Mouse (Mus musculus): ENCODE measurements at regions not wholly inside any gene's neighbourhood (a gene's known extent, or its start where the extent isn't known, plus 50 kb on each side); places are given as distances from the start of the nearest gene placed in this dataset.

- Histone ChIP-seq H3K9me3 (replicated peaks; ENCODE audit: control insufficient read depth, low read length) (no peaks in the 10 kb centered on the region), H3K9ac (ENCODE audit: low read depth, low read length) (no peak overlapping the region), H3K4me1 (ENCODE audit: control insufficient read depth, insufficient read depth, low read length) (no peaks in the 10 kb centered on the region), H3K4me2 (no peak overlapping the region), H3K36me3 (ENCODE audit: control insufficient read depth, insufficient read depth, low read length) (no peaks in the 10 kb centered on the region), H3K27ac (ENCODE audit: low read depth, low read length) (no peak overlapping the region), H3K27me3 (ENCODE audit: control insufficient read depth, insufficient read depth, low read length) (no peaks in the 10 kb centered on the region), H3K4me3 (ENCODE audit: low read depth, low read length) (no peak overlapping the region)
- no peak for ATAC-seq (replicated peaks; ENCODE audit: insufficient number of reproducible peaks, low FRiP score, low TSS enrichment)
- 55% methylated on average over 10 of the region's 10 CpGs for WGBS (ENCODE audit: insufficient replicate concordance)
Observed at GRCm38 (mm10) chr10:67339371-67339929, 54.3 kb upstream of the Nrbf2 start.

DNA sequence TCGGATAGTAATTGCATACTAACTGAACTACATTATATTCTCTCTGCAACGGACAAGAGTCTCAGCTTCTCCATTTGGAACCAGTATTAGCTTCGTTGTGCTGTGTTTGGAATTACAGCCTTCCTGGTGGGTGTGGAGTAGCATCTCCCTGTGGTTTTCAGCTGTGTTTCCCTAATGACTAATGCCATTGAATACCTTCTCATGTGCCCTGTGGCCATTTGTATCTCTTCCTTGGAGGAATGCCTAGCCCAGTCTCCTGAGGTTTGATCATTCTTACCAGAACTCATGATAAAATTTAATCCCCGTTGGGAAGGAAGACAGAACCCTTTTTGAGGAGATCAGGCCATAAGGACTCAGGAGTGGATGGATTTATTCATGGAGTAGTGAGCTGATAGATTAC is 59.6 kb upstream of the Nrbf2 start:
- no peak overlapping the region for H3K27ac ChIP-seq (ENCODE audit: low read depth, low read length)
- no peak for ATAC-seq (replicated peaks; ENCODE audit: insufficient number of reproducible peaks, low FRiP score, low TSS enrichment)
- H3K4me3 ChIP-seq (ENCODE audit: low read depth, low read length): no peak overlapping the region
- no peaks in the 10 kb centered on the region for H3K4me1 ChIP-seq (ENCODE audit: control insufficient read depth, insufficient read depth, low read length)
- H3K9me3 ChIP-seq (replicated peaks; ENCODE audit: control insufficient read depth, low read length): no peaks in the 10 kb centered on the region
- no peak overlapping the region for H3K4me2 ChIP-seq
- H3K36me3 ChIP-seq (ENCODE audit: control insufficient read depth, insufficient read depth, low read length): no peaks in the 10 kb centered on the region
- 83% methylated on average over 4 of the region's 4 CpGs for WGBS (ENCODE audit: insufficient replicate concordance)
- H3K9ac ChIP-seq (ENCODE audit: low read depth, low read length): no peak overlapping the region
- H3K27me3 ChIP-seq (ENCODE audit: control insufficient read depth, insufficient read depth, low read length): no peaks in the 10 kb centered on the region

GRCm38 (mm10) chr10:67350956-67351355 is 65.9 kb upstream of the Nrbf2 start:
- Histone ChIP-seq H3K36me3 (ENCODE audit: control insufficient read depth, insufficient read depth, low read length) (no peaks in the 10 kb centered on the region), H3K27me3 (ENCODE audit: control insufficient read depth, insufficient read depth, low read length) (no peaks in the 10 kb centered on the region), H3K4me2 (no peak overlapping the region), H3K9ac (ENCODE audit: low read depth, low read length) (no peak overlapping the region), H3K4me3 (ENCODE audit: low read depth, low read length) (no peak overlapping the region), H3K27ac (ENCODE audit: low read depth, low read length) (no peak overlapping the region), H3K4me1 (ENCODE audit: control insufficient read depth, insufficient read depth, low read length) (no peaks in the 10 kb centered on the region), H3K9me3 (replicated peaks; ENCODE audit: control insufficient read depth, low read length) (no peaks in the 10 kb centered on the region)
- ATAC-seq (replicated peaks; ENCODE audit: insufficient number of reproducible peaks, low FRiP score, low TSS enrichment): no peak
- 27% methylated on average over 2 of the region's 2 CpGs for WGBS (ENCODE audit: insufficient replicate concordance)

- H3K4me2 ChIP-seq: no peak overlapping the region
- no peaks in the 10 kb centered on the region for H3K36me3 ChIP-seq (ENCODE audit: control insufficient read depth, insufficient read depth, low read length)
- H3K9ac ChIP-seq (ENCODE audit: low read depth, low read length): no peak overlapping the region
- no peak overlapping the region for H3K4me3 ChIP-seq (ENCODE audit: low read depth, low read length)
- no peak for ATAC-seq (replicated peaks; ENCODE audit: insufficient number of reproducible peaks, low FRiP score, low TSS enrichment)
- no peaks in the 10 kb centered on the region for H3K27me3 ChIP-seq (ENCODE audit: control insufficient read depth, insufficient read depth, low read length)
- WGBS (ENCODE audit: insufficient replicate concordance): 71% methylated on average over 8 of the region's 8 CpGs
- no peak overlapping the region for H3K27ac ChIP-seq (ENCODE audit: low read depth, low read length)
- no peaks in the 10 kb centered on the region for H3K4me1 ChIP-seq (ENCODE audit: control insufficient read depth, insufficient read depth, low read length)
- no peaks in the 10 kb centered on the region for H3K9me3 ChIP-seq (replicated peaks; ENCODE audit: control insufficient read depth, low read length)
Observed at GRCm38 (mm10) chr10:67360793-67361192, 75.7 kb upstream of the Nrbf2 start.

- no peak overlapping the region for H3K4me2 ChIP-seq
- H3K4me1 ChIP-seq (ENCODE audit: control insufficient read depth, insufficient read depth, low read length): no peaks in the 10 kb centered on the region
- ATAC-seq (replicated peaks; ENCODE audit: insufficient number of reproducible peaks, low FRiP score, low TSS enrichment): no peak
- H3K36me3 ChIP-seq (ENCODE audit: control insufficient read depth, insufficient read depth, low read length): no peaks in the 10 kb centered on the region
- no peak overlapping the region for H3K4me3 ChIP-seq (ENCODE audit: low read depth, low read length)
- H3K9me3 ChIP-seq (replicated peaks; ENCODE audit: control insufficient read depth, low read length): no peaks in the 10 kb centered on the region
- no peak overlapping the region for H3K9ac ChIP-seq (ENCODE audit: low read depth, low read length)
- H3K27me3 ChIP-seq (ENCODE audit: control insufficient read depth, insufficient read depth, low read length): no peaks in the 10 kb centered on the region
- 95% methylated on average over 4 of the region's 4 CpGs for WGBS (ENCODE audit: insufficient replicate concordance)
- H3K27ac ChIP-seq (ENCODE audit: low read depth, low read length): no peak overlapping the region
Observed at GRCm38 (mm10) chr10:67361281-67361680, 76.2 kb upstream of the Nrbf2 start.

GRCm38 (mm10) chr10:67364595-67364994 is 79.5 kb upstream of the Nrbf2 start:
- Histone ChIP-seq H3K9me3 (replicated peaks; ENCODE audit: control insufficient read depth, low read length) (no peaks in the 10 kb centered on the region), H3K4me1 (ENCODE audit: control insufficient read depth, insufficient read depth, low read length) (no peaks in the 10 kb centered on the region), H3K4me2 (no peak overlapping the region), H3K9ac (ENCODE audit: low read depth, low read length) (no peak overlapping the region), H3K27me3 (ENCODE audit: control insufficient read depth, insufficient read depth, low read length) (no peaks in the 10 kb centered on the region), H3K4me3 (ENCODE audit: low read depth, low read length) (no peak overlapping the region), H3K27ac (ENCODE audit: low read depth, low read length) (no peak overlapping the region), H3K36me3 (ENCODE audit: control insufficient read depth, insufficient read depth, low read length) (no peaks in the 10 kb centered on the region)
- 89% methylated on average over 3 of the region's 3 CpGs for WGBS (ENCODE audit: insufficient replicate concordance)
- no peak for ATAC-seq (replicated peaks; ENCODE audit: insufficient number of reproducible peaks, low FRiP score, low TSS enrichment)

- Histone ChIP-seq H3K27ac (ENCODE audit: low read depth, low read length) (no peak overlapping the region), H3K4me2 (no peak overlapping the region), H3K36me3 (ENCODE audit: control insufficient read depth, insufficient read depth, low read length) (no peaks in the 10 kb centered on the region), H3K4me1 (ENCODE audit: control insufficient read depth, insufficient read depth, low read length) (no peaks in the 10 kb centered on the region), H3K9ac (ENCODE audit: low read depth, low read length) (no peak overlapping the region), H3K4me3 (ENCODE audit: low read depth, low read length) (no peak overlapping the region), H3K9me3 (replicated peaks; ENCODE audit: control insufficient read depth, low read length) (no peaks in the 10 kb centered on the region), H3K27me3 (ENCODE audit: control insufficient read depth, insufficient read depth, low read length) (no peaks in the 10 kb centered on the region)
- no peak for ATAC-seq (replicated peaks; ENCODE audit: insufficient number of reproducible peaks, low FRiP score, low TSS enrichment)
- WGBS (ENCODE audit: insufficient replicate concordance): 86% methylated on average over 7 of the region's 7 CpGs
Observed at GRCm38 (mm10) chr10:67365158-67365557, 80.1 kb upstream of the Nrbf2 start.

DNA sequence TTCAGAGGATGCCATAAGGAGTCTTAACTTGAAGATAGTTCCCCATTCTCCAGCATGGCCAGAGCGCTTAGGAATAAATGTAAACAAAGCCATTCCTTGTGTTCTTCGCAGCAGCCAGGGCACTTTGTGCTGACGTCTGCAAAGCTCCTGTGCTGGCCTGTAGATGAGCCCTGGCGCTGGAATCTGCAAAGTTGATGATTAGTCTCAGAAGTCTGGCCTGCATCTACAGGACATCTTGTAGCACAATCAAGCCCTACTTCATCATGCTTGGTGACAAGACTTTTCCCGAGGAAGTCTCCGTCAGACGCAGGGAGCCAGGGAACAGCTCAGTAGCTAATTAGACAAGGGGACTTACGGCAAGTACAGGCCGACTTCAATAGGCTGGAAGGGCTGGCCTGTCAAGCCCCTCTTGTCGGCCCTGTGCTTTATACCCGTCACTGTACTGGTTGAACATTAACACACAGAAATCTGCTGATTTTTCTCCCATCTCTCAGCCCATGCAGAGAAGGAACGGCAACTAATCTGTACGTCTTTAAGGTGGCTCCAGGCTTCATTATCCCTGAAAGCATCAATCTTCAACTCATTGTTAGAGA is 87.6 kb upstream of the Nrbf2 start:
- Histone ChIP-seq H3K9ac (ENCODE audit: low read depth, low read length) (no peak overlapping the region), H3K27ac (ENCODE audit: low read depth, low read length) (no peak overlapping the region), H3K27me3 (ENCODE audit: control insufficient read depth, insufficient read depth, low read length) (no peaks in the 10 kb centered on the region), H3K4me2 (peak overlapping the region; percentile 1; the same call in 1 of the 2 replicates), H3K9me3 (replicated peaks; ENCODE audit: control insufficient read depth, low read length) (no peaks in the 10 kb centered on the region), H3K4me3 (ENCODE audit: low read depth, low read length) (no peak overlapping the region), H3K4me1 (ENCODE audit: control insufficient read depth, insufficient read depth, low read length) (peaks cover 4% of the 10 kb centered on the region; the same call in 1 of the 2 replicates), H3K36me3 (ENCODE audit: control insufficient read depth, insufficient read depth, low read length) (no peaks in the 10 kb centered on the region)
- no peak for ATAC-seq (replicated peaks; ENCODE audit: insufficient number of reproducible peaks, low FRiP score, low TSS enrichment)
- WGBS (ENCODE audit: insufficient replicate concordance): 28% methylated on average over 13 of the region's 13 CpGs

GRCm38 (mm10) chr10:67376638-67377037 is 91.5 kb upstream of the Nrbf2 start:
- Histone ChIP-seq H3K4me1 (ENCODE audit: control insufficient read depth, insufficient read depth, low read length) (peaks cover 4% of the 10 kb centered on the region; the same call in 1 of the 2 replicates), H3K27me3 (ENCODE audit: control insufficient read depth, insufficient read depth, low read length) (no peaks in the 10 kb centered on the region), H3K27ac (ENCODE audit: low read depth, low read length) (no peak overlapping the region), H3K4me3 (ENCODE audit: low read depth, low read length) (no peak overlapping the region), H3K36me3 (ENCODE audit: control insufficient read depth, insufficient read depth, low read length) (no peaks in the 10 kb centered on the region), H3K9me3 (replicated peaks; ENCODE audit: control insufficient read depth, low read length) (no peaks in the 10 kb centered on the region), H3K9ac (ENCODE audit: low read depth, low read length) (no peak overlapping the region), H3K4me2 (no peak overlapping the region)
- WGBS (ENCODE audit: insufficient replicate concordance): 92% methylated on average over 5 of the region's 5 CpGs
- no peak for ATAC-seq (replicated peaks; ENCODE audit: insufficient number of reproducible peaks, low FRiP score, low TSS enrichment)
